Mouse (Mus musculus) yolk sac, embryonic 10.5 days (tissue): ENCODE measurements around the gene Cgnl1.

Experiments
- DNase-seq: peaks from one replicate; pipeline ENCODE4 v3.0.0-alpha.2; 2017; ENCODE audit warnings: low spot score

Gene Cgnl1

GRCm38 (mm10) chr9:71770991-71771767, at the start of gene Cgnl1:
TSS of gene Cgnl1 (minus strand) at chr9:71771602.
- peak; percentile 86 for DNase-seq

- no peak for DNase-seq
These were observed 47.1 kb upstream of the Cgnl1 start for GRCm38 (mm10) chr9:71818453-71818852.

- no peak for DNase-seq
These were observed 44.7 kb upstream of the Cgnl1 start for GRCm38 (mm10) chr9:71816121-71816520.

GRCm38 (mm10) chr9:71813565-71813964, 42.2 kb upstream of the Cgnl1 start:
- DNase-seq = no peak

GRCm38 (mm10) chr9:71812914-71813313, 41.5 kb upstream of the Cgnl1 start:
- DNase-seq = no peak

GRCm38 (mm10) chr9:71812402-71812801, 41.0 kb upstream of the Cgnl1 start:
- no peak for DNase-seq

GRCm38 (mm10) chr9:71811404-71811803, 40.0 kb upstream of the Cgnl1 start:
- DNase-seq = no peak

GRCm38 (mm10) chr9:71810723-71811122, 39.3 kb upstream of the Cgnl1 start:
- no peak for DNase-seq

- no peak for DNase-seq
These were observed 37.3 kb upstream of the Cgnl1 start for GRCm38 (mm10) chr9:71808640-71809254.

- no peak for DNase-seq
These were observed 36.4 kb upstream of the Cgnl1 start for GRCm38 (mm10) chr9:71807801-71808200.

GRCm38 (mm10) chr9:71806422-71806805, 35.0 kb upstream of the Cgnl1 start:
- peak; percentile 77 for DNase-seq

GRCm38 (mm10) chr9:71805646-71806421, 34.4 kb upstream of the Cgnl1 start:
- no peak for DNase-seq

- DNase-seq = no peak
These were observed 32.7 kb upstream of the Cgnl1 start for GRCm38 (mm10) chr9:71804116-71804515.

GRCm38 (mm10) chr9:71803281-71803680, 31.9 kb upstream of the Cgnl1 start:
- DNase-seq = no peak

- DNase-seq = no peak
These were observed 28.2 kb upstream of the Cgnl1 start for GRCm38 (mm10) chr9:71799598-71799997.

- no peak for DNase-seq
These were observed 26.8 kb upstream of the Cgnl1 start for GRCm38 (mm10) chr9:71798176-71798575.

- DNase-seq = no peak
These were observed 6.0 kb upstream of the Cgnl1 start for GRCm38 (mm10) chr9:71777404-71777803.

- DNase-seq = no peak
These were observed 4.9 kb upstream of the Cgnl1 start for GRCm38 (mm10) chr9:71776337-71776736.

- no peak for DNase-seq
These were observed 2.2 kb upstream of the Cgnl1 start for GRCm38 (mm10) chr9:71773563-71773962.

- DNase-seq = no peak
These were observed 936 bp upstream of the Cgnl1 start for GRCm38 (mm10) chr9:71772338-71772737.

- DNase-seq = no peak
These were observed 918 bp downstream of the Cgnl1 start for GRCm38 (mm10) chr9:71770484-71770883.

- no peak for DNase-seq
These were observed 1.7 kb downstream of the Cgnl1 start for GRCm38 (mm10) chr9:71769701-71770100.

GRCm38 (mm10) chr9:71768119-71768518, 3.3 kb downstream of the Cgnl1 start:
- no peak for DNase-seq
